Mouse (Mus musculus) liver, embryonic 13.5 days (tissue): Measurements from ENCODE around the gene Ncbp1. TPM values are rescaled to one million over a fixed set of nuclear protein-coding genes. Genes with fewer than 3 reads are reported as not detected.
A peak's percentile ranks its signal among the peaks of the same experiment; 100 is the strongest.

Source experiments
- ATAC-seq: fragments of 200-750 bp; cut with Nextera tagmentation; 2 replicates; pipeline ENCODE4 v1.8.0; 2017; ENCODE audit warnings: low read depth, mild to moderate bottlenecking, moderate number of reproducible peaks, moderate library complexity
- DNase-seq: peaks from one replicate; pipeline ENCODE4 v3.0.0; 2022
- H3K27ac ChIP-seq: fragments of 300-500 bp; sonication (generic); 2 replicates; pipeline ENCODE4 v1.5.1; 2015; ENCODE audit warnings: moderate library complexity, mild to moderate bottlenecking, inconsistent platforms
- H3K27me3 ChIP-seq: fragments of 300-500 bp; sonication (generic); 2 replicates; pipeline ENCODE4 v1.6.1; 2015; ENCODE audit warnings: mild to moderate bottlenecking, inconsistent platforms
- H3K36me3 ChIP-seq: fragments of 300-500 bp; sonication (generic); 2 replicates; pipeline ENCODE4 v1.6.1; 2015; ENCODE audit warnings: mild to moderate bottlenecking, inconsistent platforms
- H3K4me1 ChIP-seq: fragments of 300-500 bp; sonication (generic); replicated peaks from 2 replicates; pipeline ENCODE4 v1.6.1; 2015; ENCODE audit warnings: inconsistent platforms
- H3K4me2 ChIP-seq: fragments of 300-500 bp; sonication (generic); 2 replicates; pipeline ENCODE4 v1.6.1; 2015; ENCODE audit warnings: inconsistent platforms, mild to moderate bottlenecking, moderate library complexity
- H3K4me3 ChIP-seq: fragments of 300-500 bp; sonication (generic); replicated peaks from 2 replicates; pipeline ENCODE4 v1.5.1; 2015; ENCODE audit warnings: mild to moderate bottlenecking, inconsistent platforms
- H3K9ac ChIP-seq: fragments of 300-500 bp; sonication (generic); 2 replicates; pipeline ENCODE4 v1.6.1; 2015; ENCODE audit warnings: mild to moderate bottlenecking, inconsistent platforms
- H3K9me3 ChIP-seq: fragments of 300-500 bp; sonication (generic); replicated peaks from 2 replicates; pipeline ENCODE4 v1.6.1; 2016; ENCODE audit warnings: inconsistent platforms
- WGBS: fragments of 180-500 bp; shearing (Covaris S2); methylation state at CpG from one replicate; pipeline ENCODE4 v1.1.7; 2015; ENCODE audit not compliant: insufficient replicate concordance; 5-methylcytosine and 5-hydroxymethylcytosine counted together
- polyA plus RNA-seq: library from polyadenylated mRNA; unstranded; fragments of >200 nt; fragmentation: Nextera tagmentation; extraction: Ambion mirVana; gene quantifications from 2 replicates; pipeline ENCODE4 v1.2.1, GENCODE M21; 2015

The Ncbp1 gene
- polyA plus RNA-seq, 1 experiment from 2014 or later, result 52.4 TPM

- H3K9me3 ChIP-seq, result no peaks in the 10 kb centered on the region
- peaks cover 3% of the 10 kb centered on the region; the same call in 1 of the 2 replicates for H3K27me3 ChIP-seq
- 82% methylated on average over 10 of the region's 10 CpGs for WGBS
- H3K36me3 ChIP-seq, result peaks cover 97% of the 10 kb centered on the region
- no peak overlapping the region for H3K4me2 ChIP-seq
- H3K27ac ChIP-seq, result no peak overlapping the region
- DNase-seq, result no peak
- H3K4me1 ChIP-seq, result peaks cover 37% of the 10 kb centered on the region
- ATAC-seq, result no peak
- H3K4me3 ChIP-seq, result no peak overlapping the region
- no peak overlapping the region for H3K9ac ChIP-seq
Measured at GRCm38 (mm10) chr4:46102078-46102769, 36.2 kb upstream of the Ncbp1 start.

- H3K9ac ChIP-seq, result no peak overlapping the region
- no peak overlapping the region for H3K4me2 ChIP-seq
- no peak overlapping the region for H3K4me3 ChIP-seq
- DNase-seq (no peak), ATAC-seq (no peak)
- no peaks in the 10 kb centered on the region for H3K9me3 ChIP-seq
- H3K4me1 ChIP-seq, result 0 out of 2 replicates have a peak, but pooled peaks cover 3% of the 10 kb centered on the region
- H3K27me3 ChIP-seq, result no peaks in the 10 kb centered on the region
- H3K27ac ChIP-seq, result no peak overlapping the region
- WGBS, result 90% methylated on average over 8 of the region's 8 CpGs
- H3K36me3 ChIP-seq, result peaks cover 99% of the 10 kb centered on the region
Measured at GRCm38 (mm10) chr4:46110084-46110483, 28.3 kb upstream of the Ncbp1 start.

- Histone ChIP-seq H3K4me2 (no peak overlapping the region), H3K9me3 (no peaks in the 10 kb centered on the region), H3K4me1 (0 out of 2 replicates have a peak, but pooled peaks cover 3% of the 10 kb centered on the region), H3K36me3 (peaks cover 99% of the 10 kb centered on the region), H3K4me3 (no peak overlapping the region), H3K27ac (no peak overlapping the region), H3K27me3 (no peaks in the 10 kb centered on the region), H3K9ac (no peak overlapping the region)
- ATAC-seq, result no peak
- DNase-seq, result no peak
- WGBS, result 66% methylated on average over 3 of the region's 3 CpGs
Measured at GRCm38 (mm10) chr4:46111361-46111760, 27.1 kb upstream of the Ncbp1 start.

- no peak for DNase-seq
- H3K36me3 ChIP-seq, result peaks cover 99% of the 10 kb centered on the region
- H3K27ac ChIP-seq, result no peak overlapping the region
- no peaks in the 10 kb centered on the region for H3K9me3 ChIP-seq
- H3K27me3 ChIP-seq, result no peaks in the 10 kb centered on the region
- no peaks in the 10 kb centered on the region for H3K4me1 ChIP-seq
- H3K9ac ChIP-seq, result no peak overlapping the region
- ATAC-seq, result no peak
- no peak overlapping the region for H3K4me2 ChIP-seq
- no peak overlapping the region for H3K4me3 ChIP-seq
- WGBS, result 82% methylated on average over 1 of the region's 1 CpGs
Measured at GRCm38 (mm10) chr4:46115308-46115707, 23.1 kb upstream of the Ncbp1 start.

GRCm38 (mm10) chr4:46116544-46117175 lies 21.8 kb upstream of the Ncbp1 start:
- Histone ChIP-seq H3K4me2 (no peak overlapping the region), H3K27me3 (no peaks in the 10 kb centered on the region), H3K9me3 (no peaks in the 10 kb centered on the region), H3K36me3 (peaks cover 96% of the 10 kb centered on the region), H3K9ac (no peak overlapping the region), H3K27ac (no peak overlapping the region; the same call in 1 of the 2 replicates), H3K4me1 (no peaks in the 10 kb centered on the region), H3K4me3 (no peak overlapping the region)
- no peak for ATAC-seq
- 85% methylated on average over 10 of the region's 10 CpGs for WGBS
- no peak for DNase-seq

- ATAC-seq, result no peak
- DNase-seq, result no peak
- H3K27ac ChIP-seq, result no peak overlapping the region
- no peaks in the 10 kb centered on the region for H3K9me3 ChIP-seq
- H3K27me3 ChIP-seq, result no peaks in the 10 kb centered on the region
- H3K4me2 ChIP-seq, result no peak overlapping the region
- no peaks in the 10 kb centered on the region for H3K4me1 ChIP-seq
- H3K4me3 ChIP-seq, result no peak overlapping the region
- H3K9ac ChIP-seq, result no peak overlapping the region
- H3K36me3 ChIP-seq, result peaks cover 96% of the 10 kb centered on the region
- WGBS, result 87% methylated on average over 4 of the region's 4 CpGs
Measured at GRCm38 (mm10) chr4:46117536-46117935, 20.9 kb upstream of the Ncbp1 start.

GRCm38 (mm10) chr4:46119514-46120094 lies 18.8 kb upstream of the Ncbp1 start:
- no peaks in the 10 kb centered on the region for H3K4me1 ChIP-seq
- 90% methylated on average over 14 of the region's 14 CpGs for WGBS
- no peak overlapping the region for H3K27ac ChIP-seq
- no peak overlapping the region for H3K4me2 ChIP-seq
- ATAC-seq (no peak), DNase-seq (no peak)
- H3K9ac ChIP-seq, result no peak overlapping the region
- no peaks in the 10 kb centered on the region for H3K9me3 ChIP-seq
- no peak overlapping the region for H3K4me3 ChIP-seq
- peaks cover 96% of the 10 kb centered on the region for H3K36me3 ChIP-seq
- no peaks in the 10 kb centered on the region for H3K27me3 ChIP-seq

GRCm38 (mm10) chr4:46120767-46121166 lies 17.6 kb upstream of the Ncbp1 start:
- no peaks in the 10 kb centered on the region for H3K27me3 ChIP-seq
- DNase-seq (no peak), ATAC-seq (no peak)
- H3K4me1 ChIP-seq, result no peaks in the 10 kb centered on the region
- H3K27ac ChIP-seq, result no peak overlapping the region
- H3K9me3 ChIP-seq, result no peaks in the 10 kb centered on the region
- WGBS, result 65% methylated on average over 3 of the region's 3 CpGs
- H3K36me3 ChIP-seq, result peaks cover 96% of the 10 kb centered on the region
- H3K4me3 ChIP-seq, result no peak overlapping the region
- no peak overlapping the region for H3K4me2 ChIP-seq
- no peak overlapping the region for H3K9ac ChIP-seq

GRCm38 (mm10) chr4:46123358-46123757 lies 15.1 kb upstream of the Ncbp1 start:
- H3K4me2 ChIP-seq, result no peak overlapping the region
- H3K36me3 ChIP-seq, result peaks cover 87% of the 10 kb centered on the region
- H3K27ac ChIP-seq, result no peak overlapping the region
- H3K9me3 ChIP-seq, result no peaks in the 10 kb centered on the region
- H3K4me1 ChIP-seq, result no peaks in the 10 kb centered on the region
- no peaks in the 10 kb centered on the region for H3K27me3 ChIP-seq
- WGBS, result 85% methylated on average over 6 of the region's 6 CpGs
- H3K9ac ChIP-seq, result no peak overlapping the region
- no peak overlapping the region for H3K4me3 ChIP-seq
- DNase-seq, result no peak
- no peak for ATAC-seq

- peak; percentile 42 for DNase-seq
- WGBS, result 43% methylated on average over 2 of the region's 2 CpGs
- Histone ChIP-seq H3K4me3 (no peak overlapping the region), H3K36me3 (peaks cover 84% of the 10 kb centered on the region), H3K27ac (no peak overlapping the region), H3K4me1 (no peaks in the 10 kb centered on the region), H3K9me3 (no peaks in the 10 kb centered on the region), H3K9ac (no peak overlapping the region), H3K4me2 (no peak overlapping the region), H3K27me3 (no peaks in the 10 kb centered on the region)
- ATAC-seq, result no peak
Measured at GRCm38 (mm10) chr4:46126541-46126940, 11.9 kb upstream of the Ncbp1 start.

- 72% methylated on average over 8 of the region's 8 CpGs for WGBS
- Histone ChIP-seq H3K27me3 (no peaks in the 10 kb centered on the region), H3K4me3 (no peak overlapping the region), H3K27ac (no peak overlapping the region), H3K36me3 (peaks cover 78% of the 10 kb centered on the region), H3K4me1 (no peaks in the 10 kb centered on the region), H3K4me2 (no peak overlapping the region), H3K9me3 (no peaks in the 10 kb centered on the region), H3K9ac (no peak overlapping the region)
- DNase-seq (no peak), ATAC-seq (no peak)
Measured at GRCm38 (mm10) chr4:46129311-46130004, 9.0 kb upstream of the Ncbp1 start.
